Mouse (Mus musculus) kidney, postnatal 14 days (tissue): ENCODE measurements around the gene Lpcat2.

Experiments
- DNase-seq: peaks from one replicate; pipeline ENCODE4 v3.0.0; 2022; ENCODE audit warnings: mixed read lengths

The Lpcat2 gene

GRCm38 (mm10) chr8:92855171-92855894 lies at the start of gene Lpcat2:
TSS of gene Lpcat2 (plus strand) at chr8:92855339.
- peak; percentile 79 for DNase-seq

DNA sequence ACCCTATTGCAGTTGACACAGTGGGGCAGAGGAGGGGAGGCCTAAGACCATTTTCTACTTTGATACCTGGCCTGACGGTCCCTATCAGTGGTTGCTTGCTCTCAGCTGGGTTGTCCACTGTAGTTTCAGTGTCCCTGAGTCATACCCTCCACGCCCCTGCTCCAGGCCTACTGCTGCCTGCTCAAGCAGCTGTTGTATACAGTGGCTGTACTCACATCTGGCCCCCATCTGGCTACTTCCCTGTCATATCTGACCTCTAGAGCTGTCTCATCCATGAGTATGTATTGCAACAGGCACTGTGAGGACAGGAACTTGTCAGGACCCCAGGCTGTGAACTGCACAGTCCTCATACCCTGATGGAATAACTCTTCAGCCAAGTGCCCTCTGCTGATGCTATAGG lies 42.4 kb upstream of the Lpcat2 start:
- no peak for DNase-seq

- no peak for DNase-seq
These were observed 39.5 kb upstream of the Lpcat2 start for GRCm38 (mm10) chr8:92815661-92816060.

DNA sequence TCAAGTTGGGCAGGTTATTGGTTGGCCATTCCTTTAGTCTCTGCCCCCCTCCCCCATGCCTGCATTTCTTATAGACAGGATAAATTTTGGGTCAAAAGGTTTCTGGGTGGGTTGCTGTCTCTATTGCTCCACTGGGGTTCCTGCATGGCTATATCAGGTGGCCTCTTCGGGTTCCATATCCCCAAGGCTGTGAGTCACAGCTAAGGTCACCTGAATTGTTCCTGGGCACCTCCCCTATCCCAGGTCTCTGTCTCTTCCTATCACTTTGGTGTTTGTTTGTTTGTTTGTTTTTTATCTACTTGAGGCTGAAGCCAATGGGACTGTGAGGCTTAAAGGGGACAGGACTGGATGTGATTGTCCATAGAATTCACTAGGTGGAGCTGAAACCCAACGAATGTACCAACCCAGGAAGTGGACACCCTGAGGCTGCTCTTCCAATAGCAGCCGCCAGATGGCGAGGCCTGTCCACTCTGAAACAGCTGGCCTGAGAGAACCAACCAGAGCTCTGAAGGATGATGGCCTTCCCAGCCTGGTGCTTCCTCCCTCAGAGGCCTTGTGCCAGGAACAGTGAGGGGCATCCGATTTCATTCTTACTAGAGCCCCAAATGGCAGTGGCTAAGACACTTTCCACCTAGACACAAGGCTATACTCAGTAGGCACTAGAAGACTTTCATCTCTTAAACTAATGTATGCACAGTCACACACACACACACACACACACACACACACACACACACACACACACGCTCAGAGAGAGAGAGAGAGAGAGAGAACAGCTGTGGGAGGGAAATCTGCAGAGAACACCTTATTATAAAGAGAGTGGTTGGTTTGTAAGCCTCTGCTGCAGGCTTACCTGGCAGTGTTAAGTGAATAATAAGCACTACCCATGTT lies 37.0 kb upstream of the Lpcat2 start:
- peak; percentile 92 for DNase-seq

DNA sequence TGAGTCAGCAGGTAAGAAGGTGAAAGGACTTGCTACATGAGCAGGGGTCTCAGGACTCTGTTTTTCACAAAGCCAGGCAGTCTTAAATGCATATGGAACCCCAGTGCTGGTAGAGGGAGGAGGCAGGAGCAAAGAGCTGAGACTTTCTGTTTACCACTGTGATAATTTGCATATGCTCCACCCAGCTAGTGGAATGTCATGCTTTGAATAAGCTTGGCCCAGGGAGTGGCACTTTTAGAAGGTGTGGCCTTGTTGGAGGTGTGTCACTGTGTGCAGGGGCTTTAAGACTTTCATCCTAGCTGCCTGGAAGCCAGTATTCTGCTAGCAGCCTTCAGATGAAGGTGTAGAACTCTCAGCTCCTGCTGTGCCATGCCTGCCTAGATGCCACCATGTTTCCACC lies 34.0 kb upstream of the Lpcat2 start:
- DNase-seq: no peak

GRCm38 (mm10) chr8:92822386-92822785 lies 32.8 kb upstream of the Lpcat2 start:
- DNase-seq: no peak

DNA sequence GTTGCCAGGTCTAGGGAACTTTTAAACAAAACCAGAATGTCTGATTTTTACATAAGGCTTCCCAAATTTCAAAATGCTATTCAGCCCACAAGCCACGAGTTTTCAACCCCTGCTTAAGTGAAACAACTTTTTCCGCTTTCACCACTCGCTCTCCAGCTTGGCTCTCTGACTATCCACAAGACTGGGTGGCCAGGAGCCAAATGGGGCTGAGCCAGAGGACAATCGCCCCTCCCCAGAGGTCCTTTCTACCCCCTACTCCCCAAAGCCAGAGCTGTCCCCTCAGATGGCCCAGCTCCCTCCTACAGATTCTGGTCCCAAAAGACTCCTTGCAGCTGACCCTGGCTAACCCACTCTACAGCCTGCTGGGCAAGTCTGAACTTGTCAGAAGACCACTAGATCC lies 29.1 kb upstream of the Lpcat2 start:
- DNase-seq: peak; percentile 25

GRCm38 (mm10) chr8:92827243-92828034 lies 27.7 kb upstream of the Lpcat2 start, which contains the start of gene Mmp2:
TSS of gene Mmp2 (plus strand) at chr8:92827291.
- peak; percentile 63 for DNase-seq

GRCm38 (mm10) chr8:92828251-92828743 lies 26.8 kb upstream of the Lpcat2 start:
- peak; percentile 62 for DNase-seq

DNA sequence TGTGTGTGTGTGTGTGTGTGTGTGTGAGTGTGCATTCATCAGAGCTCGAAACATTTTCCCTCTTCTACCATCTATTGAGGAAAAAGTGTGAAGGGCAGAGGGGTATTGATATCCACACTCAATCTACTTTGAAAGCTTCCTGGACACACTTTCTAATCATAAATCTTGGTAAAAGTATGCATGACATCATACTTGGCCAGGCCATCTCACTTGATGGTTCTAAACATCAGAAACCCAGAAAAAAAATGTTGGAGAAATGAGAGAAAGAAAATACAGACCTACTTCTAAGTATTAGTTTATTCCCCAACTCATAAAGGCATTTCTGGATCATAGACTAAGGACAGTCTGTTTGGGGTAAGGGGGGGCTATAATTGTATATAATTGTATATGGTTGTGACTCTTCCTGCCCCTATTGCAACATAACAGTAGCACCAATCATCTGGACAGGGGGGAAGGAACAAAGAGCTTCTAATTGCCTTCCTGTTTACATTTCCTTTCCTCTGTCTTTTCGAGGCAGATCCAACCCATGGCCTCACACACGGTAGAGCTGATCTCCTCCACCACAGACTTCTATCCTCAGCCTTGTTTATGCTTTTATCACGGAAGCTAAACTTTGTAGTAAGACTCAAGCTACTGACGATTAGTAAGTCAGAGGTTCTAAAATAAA lies 20.9 kb upstream of the Lpcat2 start:
- DNase-seq: no peak

DNA sequence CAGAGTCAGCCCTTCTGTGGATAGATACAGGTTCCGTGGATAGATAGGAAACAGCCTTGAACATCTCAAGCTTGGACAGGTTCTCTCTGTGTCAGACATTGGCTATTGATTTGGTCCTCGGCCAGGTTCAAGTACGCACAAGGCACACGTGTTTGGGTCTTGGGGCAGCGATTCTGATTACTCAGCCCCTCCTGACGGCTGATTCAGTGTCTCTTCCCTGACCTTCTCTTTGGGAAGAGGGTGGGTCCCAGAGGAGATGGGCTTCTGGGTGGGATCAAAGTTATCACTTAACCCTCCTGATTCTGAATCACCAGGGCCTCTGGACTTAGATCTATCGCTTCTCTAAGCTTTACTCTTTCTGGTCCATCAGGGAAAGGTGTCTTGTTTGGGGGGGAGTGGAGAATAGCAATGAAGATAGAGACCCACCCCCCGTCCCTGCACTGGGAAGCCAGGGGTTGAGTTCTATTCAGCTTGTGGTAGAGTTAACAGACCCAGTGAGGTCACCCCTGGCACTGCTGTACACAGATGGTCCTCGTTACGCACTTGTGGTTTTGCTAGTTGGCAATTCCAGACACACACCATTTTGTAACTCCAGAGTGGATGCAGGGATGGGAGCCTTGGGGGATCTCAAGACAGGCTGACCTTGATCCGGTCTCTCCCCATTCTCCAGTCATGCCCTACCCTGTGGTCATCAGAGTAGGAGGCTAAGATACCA lies 20.2 kb upstream of the Lpcat2 start:
- no peak for DNase-seq

GRCm38 (mm10) chr8:92835901-92836300 lies 19.2 kb upstream of the Lpcat2 start:
- DNase-seq: no peak

- no peak for DNase-seq
These were observed 16.5 kb upstream of the Lpcat2 start for GRCm38 (mm10) chr8:92838616-92839015.

DNA sequence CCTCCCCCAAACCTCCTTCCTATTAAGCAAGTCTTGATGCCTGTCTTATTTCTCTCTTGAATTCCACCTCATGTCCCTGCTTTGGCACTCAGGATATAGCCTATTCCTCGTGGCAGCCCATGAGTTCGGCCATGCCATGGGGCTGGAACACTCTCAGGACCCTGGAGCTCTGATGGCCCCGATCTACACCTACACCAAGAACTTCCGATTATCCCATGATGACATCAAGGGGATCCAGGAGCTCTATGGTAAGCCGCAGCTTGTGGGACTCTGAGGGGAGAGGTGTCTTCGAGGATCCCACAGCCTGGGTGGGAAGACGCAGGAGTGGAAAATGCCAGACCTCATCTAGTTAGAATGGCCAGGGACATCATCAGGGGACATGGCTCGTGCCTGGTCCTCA lies 16.0 kb upstream of the Lpcat2 start:
- DNase-seq: no peak

- no peak for DNase-seq
These were observed 15.3 kb upstream of the Lpcat2 start for GRCm38 (mm10) chr8:92839876-92840275.

- DNase-seq: peak; percentile 30
These were observed 8.5 kb upstream of the Lpcat2 start for GRCm38 (mm10) chr8:92846684-92847083.

DNA sequence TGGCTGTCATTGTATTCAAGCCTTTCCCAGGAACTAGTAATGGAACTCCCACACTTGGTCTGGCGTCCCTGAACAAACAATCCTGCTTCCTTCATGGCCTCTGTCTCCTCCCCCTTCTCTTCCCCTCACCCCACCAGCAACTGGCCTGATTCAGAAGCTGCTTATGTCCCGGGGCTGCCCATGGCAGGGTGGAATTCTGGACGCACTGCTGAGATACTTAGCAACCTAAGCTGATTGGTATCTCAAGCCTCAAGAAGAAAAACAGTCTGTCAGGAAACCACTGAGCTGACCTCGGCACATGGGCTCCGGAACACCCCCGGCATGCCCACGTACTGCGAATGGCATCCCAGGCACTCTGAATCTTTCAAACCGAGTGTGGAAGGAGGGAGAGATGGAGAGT lies 7.8 kb upstream of the Lpcat2 start:
- peak; percentile 38 for DNase-seq

GRCm38 (mm10) chr8:92849261-92849660 lies 5.9 kb upstream of the Lpcat2 start:
- DNase-seq: no peak

DNA sequence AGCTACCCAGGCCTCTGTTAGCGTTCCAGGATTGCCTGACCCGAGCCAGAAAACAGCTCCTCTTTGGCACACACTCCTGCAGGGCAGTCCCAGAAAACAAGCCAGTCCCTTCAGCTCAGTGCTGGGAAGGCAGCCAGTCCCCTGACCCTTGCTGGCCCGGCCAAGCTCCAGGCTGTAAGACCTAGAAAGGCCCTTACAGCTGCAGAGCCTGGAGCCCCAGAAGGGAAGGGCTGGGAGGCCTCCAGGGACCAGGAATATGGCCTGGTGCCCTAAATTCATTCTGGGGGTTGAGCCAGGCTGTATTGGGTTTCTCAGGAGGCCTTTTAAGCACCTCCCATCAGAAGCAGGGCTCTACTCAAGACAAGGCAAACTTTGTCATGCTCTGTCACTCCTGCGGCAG lies 4.9 kb upstream of the Lpcat2 start:
- peak; percentile 88 for DNase-seq

- DNase-seq: no peak
These were observed 3.8 kb upstream of the Lpcat2 start for GRCm38 (mm10) chr8:92851381-92851780.

- DNase-seq: no peak
These were observed 1.8 kb upstream of the Lpcat2 start for GRCm38 (mm10) chr8:92853188-92853983.
